In genomic region chr9:30573294-30573693, GRCm38 (mm10) we compare ENCODE assay signal across 32 mouse cellular contexts.
DNase-seq lines count a peak whose midpoint lies in the region; ATAC-seq lines count a peak whose summit lies in the region.
"Had no signal": no experiment of that assay in that cellular context is flagged by ENCODE, and none has a peak within 500 bp of the region (broad histone marks: within the 10 kb centered on the region; RNA-seq: fewer than 3 reads in every experiment).

No protein-coding gene starts in this region.

- H3K9ac ChIP-seq in heart, embryonic 15.5 days = no peak overlapping the region
- no peak overlapping the region for H3K9ac ChIP-seq in neural tube, embryonic 15.5 days (replicated peaks)
- no peak overlapping the region for H3K9ac ChIP-seq in limb, embryonic 13.5 days
- H3K9ac ChIP-seq: embryonic facial prominence, embryonic 15.5 days; hindbrain, embryonic 13.5 days; liver, embryonic 12.5 days; liver, postnatal 0 days; midbrain, embryonic 12.5 days; neural tube, embryonic 13.5 days had no signal

- H3K4me3 ChIP-seq in heart, embryonic 15.5 days = no peak overlapping the region
- H3K4me3 ChIP-seq in neural tube, embryonic 15.5 days (replicated peaks) = no peak overlapping the region
- H3K4me3 ChIP-seq in limb, embryonic 13.5 days = no peak overlapping the region
- H3K4me3 ChIP-seq: embryonic facial prominence, embryonic 15.5 days; hindbrain, embryonic 13.5 days; liver, embryonic 12.5 days; midbrain, embryonic 12.5 days; myocyte; neural tube, embryonic 13.5 days had no signal

- H3K9me3 ChIP-seq in heart, embryonic 15.5 days (replicated peaks) = no peaks in the 10 kb centered on the region
- H3K9me3 ChIP-seq in neural tube, embryonic 15.5 days (replicated peaks) = no peaks in the 10 kb centered on the region
- H3K9me3 ChIP-seq in limb, embryonic 13.5 days = no peaks in the 10 kb centered on the region
- H3K9me3 ChIP-seq: embryonic facial prominence, embryonic 15.5 days; hindbrain, embryonic 13.5 days; liver, embryonic 12.5 days; megakaryocyte, embryonic 14.5 days; midbrain, embryonic 12.5 days; neural tube, embryonic 13.5 days had no signal

- no peak for DNase-seq in heart, postnatal 10 days
- DNase-seq in neural tube, embryonic 10.5 days (ENCODE audit: extremely low spot score, low spot score) = peak; percentile 6
- peak; percentile 87 for DNase-seq in R1 (ENCODE audit: low read depth, low spot score)
- DNase-seq in right cerebral cortex, adult 2 months (ENCODE audit: low spot score in 2 of 2) = no peak
- DNase-seq: adrenal gland, postnatal 25 days; B cell, adult 2 months; cerebellum, adult 11-12 months; cerebellum, postnatal 10 days; gastrocnemius, postnatal 25 days; heart, adult 18-20 months; heart, postnatal 36 days; kidney, adult 9 months; kidney, postnatal 10 days; liver, postnatal 0 days; lung, postnatal 4 days; right cerebral cortex, postnatal 14 days; spleen, adult 18-20 months; thymus, adult 2 months; thymus, postnatal 36 days had no signal

- WGBS in heart, embryonic 15.5 days = 41% methylated on average over 1 of the region's 1 CpGs
- 42% methylated on average over 1 of the region's 1 CpGs for WGBS in neural tube, embryonic 15.5 days
- WGBS in limb, embryonic 13.5 days = 34% methylated on average over 1 of the region's 1 CpGs

- no peaks in the 10 kb centered on the region for H3K27me3 ChIP-seq in heart, embryonic 15.5 days
- H3K27me3 ChIP-seq in neural tube, embryonic 15.5 days (replicated peaks) = no peaks in the 10 kb centered on the region
- H3K27me3 ChIP-seq in limb, embryonic 13.5 days = no peaks in the 10 kb centered on the region
- H3K27me3 ChIP-seq: embryonic facial prominence, embryonic 15.5 days; hindbrain, embryonic 13.5 days; liver, embryonic 12.5 days; megakaryocyte, embryonic 14.5 days; neural tube, embryonic 13.5 days; Patski had no signal

- peak overlapping the region; percentile 38 for H3K27ac ChIP-seq in heart, embryonic 15.5 days
- no peak overlapping the region for H3K27ac ChIP-seq in neural tube, embryonic 15.5 days (replicated peaks)
- H3K27ac ChIP-seq in limb, embryonic 13.5 days = peak overlapping the region; percentile 35; the same call in 1 of the 2 replicates
- H3K27ac ChIP-seq: embryonic facial prominence, embryonic 15.5 days; hindbrain, embryonic 13.5 days; liver, embryonic 12.5 days; midbrain, embryonic 12.5 days; neural tube, embryonic 13.5 days had no signal

- H3K4me1 ChIP-seq in heart, embryonic 15.5 days (replicated peaks) = peaks cover 27% of the 10 kb centered on the region
- H3K4me1 ChIP-seq in neural tube, embryonic 15.5 days = peaks cover 5% of the 10 kb centered on the region; the same call in 1 of the 2 replicates
- peaks cover 19% of the 10 kb centered on the region for H3K4me1 ChIP-seq in limb, embryonic 13.5 days
- H3K4me1 ChIP-seq: liver, embryonic 12.5 days; megakaryocyte, embryonic 14.5 days had no signal

- no peaks in the 10 kb centered on the region for H3K36me3 ChIP-seq in heart, embryonic 15.5 days
- no peaks in the 10 kb centered on the region for H3K36me3 ChIP-seq in neural tube, embryonic 15.5 days
- H3K36me3 ChIP-seq in limb, embryonic 13.5 days = no peaks in the 10 kb centered on the region
- H3K36me3 ChIP-seq: embryonic facial prominence, embryonic 15.5 days; hindbrain, embryonic 13.5 days; liver, embryonic 12.5 days; midbrain, embryonic 12.5 days; neural tube, embryonic 13.5 days had no signal

- no peak for ATAC-seq in heart, embryonic 15.5 days (replicated peaks; ENCODE audit: insufficient number of reproducible peaks, insufficient read depth, low FRiP score, low read depth)
- ATAC-seq in neural tube, embryonic 15.5 days (ENCODE audit: low FRiP score) = no peak
- no peak for ATAC-seq in limb, embryonic 13.5 days (ENCODE audit: low FRiP score, low read depth)
- ATAC-seq: forebrain, embryonic 14.5 days; intestine, postnatal 0 days; liver, embryonic 12.5 days; liver, postnatal 0 days; Patski had no signal

- no peak overlapping the region for H3K4me2 ChIP-seq in heart, embryonic 15.5 days
- no peak overlapping the region for H3K4me2 ChIP-seq in neural tube, embryonic 15.5 days
- no peak overlapping the region for H3K4me2 ChIP-seq in limb, embryonic 13.5 days (replicated peaks)
- H3K4me2 ChIP-seq: embryonic facial prominence, embryonic 15.5 days; hindbrain, embryonic 13.5 days; liver, embryonic 12.5 days; midbrain, embryonic 12.5 days; neural tube, embryonic 13.5 days had no signal

- intact Hi-C loops in heart, postnatal 10 days (cut with DNase I) = no loop called here

Comparison
In these comparisons a context has a peak if more than half of its experiments do, and no peak if none do; other contexts are left out.
1. DNase-seq: peak in neural tube, embryonic 10.5 days (single experiment) and R1 (single experiment); none in heart, postnatal 10 days (0 of 2) and right cerebral cortex, adult 2 months (0 of 2).